Mouse (Mus musculus) thymus, adult 2 months (tissue): ENCODE results near the gene Btbd10. TPM values are rescaled to one million over a fixed set of nuclear protein-coding genes. Genes with fewer than 3 reads are reported as not detected.

Source experiments
- DNase-seq: peaks from one replicate; pipeline ENCODE4 v3.0.0; 2021
- H3K27ac ChIP-seq: fragments of 200-500 bp; 2 replicates; pipeline ENCODE4 v1.5.1; 2012; ENCODE audit warnings: low read length, control low read depth; ENCODE audit not compliant: control insufficient read depth, insufficient read depth
- H3K27me3 ChIP-seq: fragments of 200-500 bp; 2 replicates; pipeline ENCODE4 v1.6.1; 2012; ENCODE audit warnings: mild to moderate bottlenecking, low read length, moderate library complexity, mixed read lengths; ENCODE audit not compliant: control insufficient read depth, insufficient read depth
- H3K36me3 ChIP-seq: fragments of 200-500 bp; 2 replicates; pipeline ENCODE4 v1.6.1; 2012; ENCODE audit warnings: mild to moderate bottlenecking, low read length, moderate library complexity; ENCODE audit not compliant: control insufficient read depth, insufficient read depth
- H3K4me1 ChIP-seq: fragments of 200-500 bp; replicated peaks from 2 replicates; pipeline ENCODE4 v1.6.1; 2012; ENCODE audit warnings: low read length; ENCODE audit not compliant: control insufficient read depth, insufficient read depth
- H3K4me3 ChIP-seq: fragments of 200-500 bp; 2 replicates; pipeline ENCODE4 v1.5.1; 2012; ENCODE audit warnings: mild to moderate bottlenecking, low read length, control low read depth, moderate library complexity; ENCODE audit not compliant: control insufficient read depth, insufficient read depth
- CTCF ChIP-seq: fragments of 200-500 bp; IDR thresholded peaks from 2 replicates; pipeline ENCODE4 v1.5.1; 2012; ENCODE audit warnings: mild to moderate bottlenecking, control low read depth, low read length, moderate library complexity, borderline replicate concordance; ENCODE audit not compliant: control insufficient read depth, poor library complexity, insufficient read depth; ENCODE audit errors: extremely low read depth
- POLR2A ChIP-seq: fragments of 200-500 bp; IDR thresholded peaks from 2 replicates; pipeline ENCODE4 v1.6.1; 2012; ENCODE audit warnings: mild to moderate bottlenecking, low read length, control low read depth, moderate library complexity; ENCODE audit not compliant: control insufficient read depth, poor library complexity, insufficient read depth; ENCODE audit errors: extremely low read depth
- WGBS: fragments of 180-500 bp; shearing (Covaris S2); methylation state at CpG from one replicate; pipeline ENCODE4 v1.1.7; 2018; 5-methylcytosine and 5-hydroxymethylcytosine counted together
- polyA plus RNA-seq: library from polyadenylated mRNA; depleted of rRNA; stranded (reverse); fragments of >200 nt; gene quantifications from 2 replicates; pipeline ENCODE4 v1.2.3, GENCODE M21; 2012

Gene Btbd10
- polyA plus RNA-seq, 1 experiment, result 13.3 TPM

DNA sequence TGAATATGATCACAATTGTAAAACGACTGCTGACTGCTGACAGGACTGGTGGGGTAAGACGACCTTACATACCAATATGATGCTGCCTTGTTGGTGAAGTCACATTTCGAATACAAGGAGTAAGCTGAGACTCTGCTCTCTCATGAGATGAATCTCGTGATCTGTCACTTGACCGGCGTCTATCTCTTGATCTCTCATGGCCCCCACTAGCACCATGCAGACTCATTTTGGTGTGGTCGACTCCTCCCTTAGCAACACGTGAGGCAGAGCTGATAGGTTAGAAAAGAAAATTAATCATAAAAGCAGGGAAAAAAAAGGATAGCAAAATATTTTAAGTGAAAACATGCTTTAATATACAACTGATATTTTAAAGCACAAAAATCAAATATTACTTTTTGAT, 33.9 kb downstream of the Btbd10 start:
- no peak for TF ChIP-seq CTCF
- no peak for TF ChIP-seq POLR2A
- 94% methylated on average over 8 of the region's 8 CpGs for WGBS
- H3K4me1 ChIP-seq, result no peaks in the 10 kb centered on the region
- H3K4me3 ChIP-seq, result no peak overlapping the region
- no peak for DNase-seq
- H3K27ac ChIP-seq, result no peak overlapping the region
- peaks cover 6% of the 10 kb centered on the region; the same call in 1 of the 2 replicates for H3K36me3 ChIP-seq
- H3K27me3 ChIP-seq, result no peaks in the 10 kb centered on the region

GRCm38 (mm10) chr7:113334036-113334435, 35.2 kb downstream of the Btbd10 start:
- Histone ChIP-seq H3K4me3 (no peak overlapping the region), H3K27me3 (no peaks in the 10 kb centered on the region), H3K27ac (no peak overlapping the region), H3K4me1 (no peaks in the 10 kb centered on the region), H3K36me3 (peaks cover 6% of the 10 kb centered on the region; the same call in 1 of the 2 replicates)
- no peak for TF ChIP-seq CTCF
- no peak for TF ChIP-seq POLR2A
- DNase-seq, result no peak

GRCm38 (mm10) chr7:113320128-113320527, 49.1 kb downstream of the Btbd10 start:
- no peaks in the 10 kb centered on the region for H3K4me1 ChIP-seq
- 86% methylated on average over 1 of the region's 1 CpGs for WGBS

GRCm38 (mm10) chr7:113311784-113312183, 57.4 kb downstream of the Btbd10 start:
- no peak overlapping the region for H3K4me3 ChIP-seq
- DNase-seq, result peak; percentile 63
- no peaks in the 10 kb centered on the region for H3K27me3 ChIP-seq
- TF ChIP-seq POLR2A (no peak), CTCF (no peak)
- H3K36me3 ChIP-seq, result peaks cover 65% of the 10 kb centered on the region
- 31% methylated on average over 2 of the region's 2 CpGs for WGBS
- no peaks in the 10 kb centered on the region for H3K4me1 ChIP-seq
- no peak overlapping the region for H3K27ac ChIP-seq

More at GRCm38 (mm10) chr7:113320128-113320527, 49.1 kb downstream of the Btbd10 start:
- peaks cover 9% of the 10 kb centered on the region; the same call in 1 of the 2 replicates for H3K36me3 ChIP-seq
- no peaks in the 10 kb centered on the region for H3K27me3 ChIP-seq
- no peak overlapping the region for H3K4me3 ChIP-seq
- TF ChIP-seq POLR2A (no peak), CTCF (no peak)
- DNase-seq, result no peak
- H3K27ac ChIP-seq, result no peak overlapping the region

DNA sequence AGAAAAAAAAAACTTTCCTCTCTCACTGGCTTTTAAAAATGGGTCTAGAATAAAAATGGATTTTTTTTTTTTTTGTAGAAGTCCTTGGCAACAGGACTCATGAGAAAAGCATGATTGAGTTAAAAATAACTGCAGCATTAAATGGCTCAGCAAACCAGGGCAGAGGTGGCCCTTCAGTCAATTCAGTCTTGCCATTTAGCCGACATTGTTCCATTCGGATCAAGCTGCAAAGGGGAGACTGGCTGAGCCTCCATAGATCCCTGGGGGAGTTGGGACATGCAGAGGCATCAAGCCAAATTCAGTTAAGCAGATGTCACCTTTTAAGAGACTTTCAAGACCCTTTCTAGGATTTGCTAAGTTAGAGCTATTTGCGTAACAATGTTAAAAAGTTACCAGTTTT, 59.1 kb downstream of the Btbd10 start:
- Histone ChIP-seq H3K4me3 (no peak overlapping the region), H3K27ac (no peak overlapping the region), H3K36me3 (peaks cover 73% of the 10 kb centered on the region), H3K4me1 (no peaks in the 10 kb centered on the region), H3K27me3 (no peaks in the 10 kb centered on the region)
- WGBS, result 92% methylated on average over 3 of the region's 3 CpGs
- DNase-seq, result no peak
- TF ChIP-seq CTCF, result no peak
- no peak for TF ChIP-seq POLR2A

GRCm38 (mm10) chr7:113297813-113298212, 71.4 kb downstream of the Btbd10 start:
- H3K27me3 ChIP-seq, result no peaks in the 10 kb centered on the region
- H3K27ac ChIP-seq, result no peak overlapping the region
- H3K36me3 ChIP-seq, result peaks cover 69% of the 10 kb centered on the region
- WGBS, result 97% methylated on average over 4 of the region's 4 CpGs
- peaks cover 20% of the 10 kb centered on the region for H3K4me1 ChIP-seq
- no peak overlapping the region for H3K4me3 ChIP-seq
- DNase-seq, result no peak
- TF ChIP-seq CTCF, result no peak
- no peak for TF ChIP-seq POLR2A
